Mouse (Mus musculus): Measurements from ENCODE around the gene Ufc1.

DNA sequence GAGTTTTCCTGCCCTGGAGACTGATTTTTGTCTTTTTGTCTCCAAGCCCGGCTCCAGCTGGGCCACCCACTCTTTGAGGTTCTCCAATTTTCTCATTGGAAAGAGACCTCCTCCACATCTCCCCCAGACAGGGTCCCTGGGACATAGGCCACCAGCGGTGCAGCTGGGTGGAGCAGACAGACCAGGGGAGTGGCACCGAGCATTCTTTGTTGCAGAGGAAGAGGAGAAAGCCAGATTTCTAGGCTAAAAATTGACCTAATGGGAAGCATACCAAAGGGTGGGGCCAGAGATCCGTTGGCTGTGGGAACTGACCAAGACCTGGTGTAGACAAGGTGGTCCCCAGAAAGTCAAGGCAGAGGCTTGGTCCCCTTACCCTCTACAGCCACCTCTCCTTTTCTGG is 46.9 kb downstream of the Ufc1 start:
- TF ChIP-seq CTCF (conservative IDR thresholded peaks at IDR 0.05 in 1 of 2, IDR thresholded peaks at IDR 0.05 in 1 of 2; ENCODE audit: low read depth in 2 of 2, low read length in 2 of 2) (no peak), EP300 (IDR thresholded peaks at IDR 0.05; ENCODE audit: low read length) (no peak), BHLHE40 (IDR thresholded peaks at IDR 0.05; ENCODE audit: low read depth, low read length) (no peak), POLR2A (IDR thresholded peaks at IDR 0.05; ENCODE audit: low read depth, low read length) (no peak), MYC (IDR thresholded peaks at IDR 0.05; ENCODE audit: low read depth, low read length) (no peak), USF1 (IDR thresholded peaks at IDR 0.05; ENCODE audit: low read depth, low read length) (no peak), TBP (conservative IDR thresholded peaks at IDR 0.05; ENCODE audit: low read depth, low read length) (no peak), ZNF384 (IDR thresholded peaks at IDR 0.05; ENCODE audit: low read depth, low read length) (no peak), SMC3 (IDR thresholded peaks at IDR 0.05; ENCODE audit: low read depth, low read length) (no peak), MXI1 (IDR thresholded peaks at IDR 0.05; ENCODE audit: low read depth, low read length) (no peak), MAZ (IDR thresholded peaks at IDR 0.05; ENCODE audit: low read depth, low read length) (no peak), RAD21 (IDR thresholded peaks at IDR 0.05; ENCODE audit: low read depth, low read length) (no peak), JUND (conservative IDR thresholded peaks at IDR 0.05; ENCODE audit: low read depth, low read length) (no peak), RCOR1 (conservative IDR thresholded peaks at IDR 0.05; ENCODE audit: low read depth, low read length) (no peak)
